Mouse (Mus musculus) adrenal gland, adult 8-10 months (tissue): ENCODE measurements around the gene Cacna1g. TPM values are rescaled to one million over a fixed set of nuclear protein-coding genes. Genes with fewer than 3 reads are reported as not detected.

Experiments
- total RNA-seq, 4 experiments: library from RNA; stranded (reverse); gene quantifications; 2 replicates each; pipeline ENCODE4 v1.2.4; 2022

Cacna1g gene
- total RNA-seq, 4 experiments from 2014 or later = 0.14 to 0.73 (median 0.21) TPM

Other genes with a start within 250 kb of the Cacna1g start
- gene Wfikkn2, start 228.2 kb downstream of the Cacna1g start, total RNA-seq = 1 to 10 TPM in 2 of 4 experiments, under 1 TPM in 2; 0.26 to 2.2 (median 0.97) TPM
- gene Gm21885, start 192.3 kb downstream of the Cacna1g start, total RNA-seq = not detected
- 100 to 1,000 TPM in 1 of 4 experiments, 10 to 100 TPM in 3; 53.7 to 100 (median 73.5) TPM for gene Luc7l3, start 152.2 kb downstream of the Cacna1g start, total RNA-seq
- 100 to 1,000 TPM; 118 to 169 (median 156) TPM for gene Ankrd40, start 146.2 kb downstream of the Cacna1g start, total RNA-seq
- gene Abcc3, start 81.2 kb downstream of the Cacna1g start, total RNA-seq = 10 to 100 TPM in 2 of 4 experiments, 1 to 10 TPM in 2; 4.7 to 15.0 (median 9.4) TPM
- not detected for gene Spata20, start 12.0 kb upstream of the Cacna1g start, total RNA-seq
- 10 to 100 TPM; 45.0 to 65.6 (median 56.0) TPM for gene Epn3, start 25.8 kb upstream of the Cacna1g start, total RNA-seq
- 10 to 100 TPM; 10.3 to 17.9 (median 13.4) TPM for gene Mycbpap, start 47.5 kb upstream of the Cacna1g start, total RNA-seq
- 10 to 100 TPM; 15.3 to 35.4 (median 25.1) TPM for gene Rsad1, start 75.1 kb upstream of the Cacna1g start, total RNA-seq
- gene Chad, start 90.8 kb upstream of the Cacna1g start, total RNA-seq = under 1 TPM in 1 of 4 experiments, not detected in 3; 0.21 TPM
- gene Acsf2, start 127.7 kb upstream of the Cacna1g start, total RNA-seq = 100 to 1,000 TPM; 191 to 242 (median 213) TPM
- gene Lrrc59, start 155.6 kb upstream of the Cacna1g start, total RNA-seq = 100 to 1,000 TPM in 2 of 4 experiments, 10 to 100 TPM in 2; 91.8 to 129 (median 106) TPM
- gene Mrpl27, start 179.6 kb upstream of the Cacna1g start, total RNA-seq = 10 to 100 TPM; 71.9 to 79.9 (median 77.6) TPM
- 1 to 10 TPM in 1 of 4 experiments, under 1 TPM in 2, not detected in 1; 0.42 to 1.2 (median 0.62) TPM for gene Eme1, start 179.8 kb upstream of the Cacna1g start, total RNA-seq
- gene Xylt2, start 203.3 kb upstream of the Cacna1g start, total RNA-seq = 10 to 100 TPM; 13.4 to 24.5 (median 18.0) TPM
- gene Gm11541, start 230.3 kb upstream of the Cacna1g start, total RNA-seq = not detected